Mouse (Mus musculus) erythroid progenitor cell, adult 5-6 weeks (primary cell): Measurements from ENCODE around the gene Arhgap32. TPM values are rescaled to one million over a fixed set of nuclear protein-coding genes. Genes with fewer than 3 reads are reported as not detected.

Experiments used
- total RNA-seq, 2 experiments: library from RNA; stranded (forward) in 1 of 2; stranded (reverse) in 1 of 2; fragments of 150-400 nt in 1 of 2; fragments of 186-747, 209-891 nt in 1 of 2; gene quantifications; 2 replicates each; pipeline versions ENCODE4 v1.2.3 to v1.2.4; 2015 to 2017; ENCODE audit warnings: low replicate concordance in 2 of 2

Gene Arhgap32
- total RNA-seq, 2 experiments from 2014 or later = under 0.01 to 0.53 TPM

Other genes starting within 250 kb of the Arhgap32 start
- gene Barx2, start 202.7 kb upstream of the Arhgap32 start, total RNA-seq (2015; ENCODE audit: low replicate concordance) = not detected in 2 replicates
- not detected in 2 replicates for gene Barx2, start 202.7 kb upstream of the Arhgap32 start, total RNA-seq (2017; ENCODE audit: low replicate concordance)
- gene Kcnj5, start 228.2 kb downstream of the Arhgap32 start, total RNA-seq (2015; ENCODE audit: low replicate concordance) = 0.36 TPM in 1 of 2 replicates, not detected in the other
- 0.39 and 1.4 TPM in 2 replicates for gene Kcnj5, start 228.2 kb downstream of the Arhgap32 start, total RNA-seq (2017; ENCODE audit: low replicate concordance)